Mouse (Mus musculus): ENCODE measurements at regions not wholly inside any gene's neighbourhood (a gene's known extent, or its start where the extent isn't known, plus 50 kb on each side); places are given as distances from the start of the nearest gene placed in this dataset.

GRCm38 (mm10) chr16:74520501-74520900 is 108.9 kb upstream of the Robo2 start:
- Histone ChIP-seq H3K36me3 (no peaks in the 10 kb centered on the region), H3K9me3 (no peaks in the 10 kb centered on the region), H3K4me1 (replicated peaks) (no peaks in the 10 kb centered on the region), H3K27me3 (ENCODE audit: insufficient read depth, poor library complexity, severe bottlenecking) (no peaks in the 10 kb centered on the region), H3K4me3 (no peak overlapping the region), H3K27ac (no peak overlapping the region)
- 81% methylated on average over 4 of the region's 4 CpGs for WGBS
- no peak for DNase-seq (ENCODE audit: low spot score)

DNA sequence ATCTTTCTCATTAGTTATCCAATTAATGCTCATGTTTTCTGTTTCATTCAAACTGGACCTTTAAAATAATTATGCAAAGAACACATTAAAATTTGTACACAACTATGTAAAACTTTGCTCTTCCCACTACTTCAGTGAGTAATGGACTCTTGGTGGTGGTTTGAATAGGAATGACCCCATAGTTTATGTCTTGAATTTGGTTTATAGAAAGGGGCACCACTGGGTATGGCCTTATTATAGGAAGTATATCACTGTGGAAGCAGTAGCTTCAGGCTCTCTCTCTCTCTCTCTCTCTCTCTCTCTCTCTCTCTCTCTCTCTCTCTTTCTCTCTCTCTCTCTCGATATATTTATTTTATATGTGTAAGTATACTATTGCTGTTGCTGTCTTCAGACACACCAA is 106.3 kb upstream of the Robo2 start:
- Histone ChIP-seq H3K4me3 (no peak overlapping the region), H3K4me1 (replicated peaks) (no peaks in the 10 kb centered on the region), H3K27me3 (ENCODE audit: insufficient read depth, poor library complexity, severe bottlenecking) (no peaks in the 10 kb centered on the region), H3K9me3 (no peaks in the 10 kb centered on the region), H3K27ac (no peak overlapping the region), H3K36me3 (no peaks in the 10 kb centered on the region)
- no peak for DNase-seq (ENCODE audit: low spot score)
- WGBS = 96% methylated on average over 1 of the region's 1 CpGs

- 95% methylated on average over 4 of the region's 4 CpGs for WGBS
- no peak for DNase-seq (ENCODE audit: low spot score)
These were observed 105.7 kb upstream of the Robo2 start for GRCm38 (mm10) chr16:74517374-74517773.

DNA sequence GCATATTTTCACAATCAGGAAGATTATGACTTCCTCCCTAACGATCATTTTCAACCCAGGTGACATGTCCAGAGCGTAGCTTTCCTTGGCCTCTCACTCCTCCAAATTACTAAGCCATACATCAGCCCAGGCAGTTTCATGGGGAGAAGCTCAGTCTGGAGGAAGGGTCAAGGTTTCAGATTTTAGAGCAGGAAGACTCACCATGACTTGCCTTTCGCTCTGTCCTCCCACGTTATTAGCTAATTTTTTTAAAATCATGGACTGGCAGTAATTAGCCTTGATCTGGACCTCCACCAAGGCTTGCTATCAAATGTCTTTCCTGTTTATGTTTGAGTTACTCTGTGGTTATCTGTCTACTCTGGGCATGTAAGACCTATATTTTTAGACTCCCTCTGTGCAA is 102.9 kb upstream of the Robo2 start:
- H3K9me3 ChIP-seq = no peaks in the 10 kb centered on the region
- no peaks in the 10 kb centered on the region for H3K27me3 ChIP-seq (ENCODE audit: insufficient read depth, poor library complexity, severe bottlenecking)
- H3K4me3 ChIP-seq = no peak overlapping the region
- no peaks in the 10 kb centered on the region for H3K36me3 ChIP-seq
- no peak overlapping the region for H3K27ac ChIP-seq
- no peaks in the 10 kb centered on the region for H3K4me1 ChIP-seq (replicated peaks)
- DNase-seq (ENCODE audit: low spot score) = no peak
- 76% methylated on average over 4 of the region's 4 CpGs for WGBS

More at GRCm38 (mm10) chr16:74517374-74517773, 105.7 kb upstream of the Robo2 start:
- H3K27ac ChIP-seq = no peak overlapping the region
- H3K4me3 ChIP-seq = no peak overlapping the region
- no peaks in the 10 kb centered on the region for H3K36me3 ChIP-seq
- H3K9me3 ChIP-seq = no peaks in the 10 kb centered on the region
- no peaks in the 10 kb centered on the region for H3K4me1 ChIP-seq (replicated peaks)
- no peaks in the 10 kb centered on the region for H3K27me3 ChIP-seq (ENCODE audit: insufficient read depth, poor library complexity, severe bottlenecking)

- H3K9me3 ChIP-seq = no peaks in the 10 kb centered on the region
- no peaks in the 10 kb centered on the region for H3K36me3 ChIP-seq
- no peak overlapping the region for H3K27ac ChIP-seq
- no peak for DNase-seq (ENCODE audit: low spot score)
- H3K4me1 ChIP-seq (replicated peaks) = no peaks in the 10 kb centered on the region
- no peaks in the 10 kb centered on the region for H3K27me3 ChIP-seq (ENCODE audit: insufficient read depth, poor library complexity, severe bottlenecking)
- no peak overlapping the region for H3K4me3 ChIP-seq
- WGBS = 96% methylated on average over 1 of the region's 1 CpGs
These were observed 98.8 kb upstream of the Robo2 start for GRCm38 (mm10) chr16:74510383-74510782.

GRCm38 (mm10) chr16:74509489-74509888 is 97.9 kb upstream of the Robo2 start:
- H3K27ac ChIP-seq = no peak overlapping the region
- H3K36me3 ChIP-seq = no peaks in the 10 kb centered on the region
- WGBS = 91% methylated on average over 2 of the region's 2 CpGs
- no peak for DNase-seq (ENCODE audit: low spot score)
- H3K27me3 ChIP-seq (ENCODE audit: insufficient read depth, poor library complexity, severe bottlenecking) = no peaks in the 10 kb centered on the region
- no peak overlapping the region for H3K4me3 ChIP-seq
- no peaks in the 10 kb centered on the region for H3K9me3 ChIP-seq
- no peaks in the 10 kb centered on the region for H3K4me1 ChIP-seq (replicated peaks)

DNA sequence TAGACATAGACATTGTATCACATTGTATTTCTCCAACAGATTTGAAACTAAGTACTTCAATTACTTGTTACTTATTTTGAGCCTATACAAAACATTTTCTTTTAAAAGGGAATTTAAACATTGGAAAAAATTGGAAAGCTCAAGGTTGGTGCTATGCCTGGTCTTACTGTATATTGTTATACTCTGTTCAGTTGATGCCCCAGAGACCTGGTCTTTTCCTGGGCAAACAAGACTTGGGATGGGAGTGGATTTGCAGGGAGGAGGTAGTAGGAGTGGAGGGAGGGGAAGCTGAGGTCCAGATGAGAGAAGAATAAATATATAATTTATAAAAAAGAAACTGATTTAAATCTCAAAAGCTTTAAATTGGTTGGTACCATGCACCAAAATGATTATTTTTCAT is 95.1 kb upstream of the Robo2 start:
- Histone ChIP-seq H3K27ac (no peak overlapping the region), H3K36me3 (no peaks in the 10 kb centered on the region), H3K9me3 (no peaks in the 10 kb centered on the region), H3K4me1 (replicated peaks) (no peaks in the 10 kb centered on the region), H3K4me3 (no peak overlapping the region), H3K27me3 (ENCODE audit: insufficient read depth, poor library complexity, severe bottlenecking) (no peaks in the 10 kb centered on the region)
- DNase-seq (ENCODE audit: low spot score) = no peak

GRCm38 (mm10) chr16:74506173-74506709 is 94.6 kb upstream of the Robo2 start:
- H3K27ac ChIP-seq = no peak overlapping the region
- no peak overlapping the region for H3K4me3 ChIP-seq
- no peaks in the 10 kb centered on the region for H3K9me3 ChIP-seq
- H3K4me1 ChIP-seq (replicated peaks) = no peaks in the 10 kb centered on the region
- H3K27me3 ChIP-seq (ENCODE audit: insufficient read depth, poor library complexity, severe bottlenecking) = no peaks in the 10 kb centered on the region
- WGBS = 84% methylated on average over 6 of the region's 6 CpGs
- no peaks in the 10 kb centered on the region for H3K36me3 ChIP-seq
- DNase-seq (ENCODE audit: low spot score) = no peak

DNA sequence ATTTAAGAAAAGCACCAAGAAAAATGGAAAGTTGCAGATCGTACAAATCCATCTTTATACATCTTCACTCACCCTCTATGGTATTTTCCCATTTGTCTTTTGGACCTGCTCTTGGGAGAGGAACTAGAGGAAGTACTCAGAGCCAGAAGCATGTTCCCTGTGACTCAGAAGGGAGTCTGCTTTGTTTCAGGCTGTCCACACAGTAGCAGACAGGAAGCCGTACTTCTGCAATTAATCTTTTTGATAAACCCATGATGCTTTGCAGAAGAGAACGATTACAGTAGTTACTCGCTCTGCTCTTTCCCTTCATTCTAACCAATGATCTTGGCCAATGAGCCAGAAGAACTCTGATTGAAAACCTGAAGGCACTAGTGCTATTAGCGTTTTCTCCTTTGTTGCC is 92.8 kb upstream of the Robo2 start:
- Histone ChIP-seq H3K36me3 (no peaks in the 10 kb centered on the region), H3K9me3 (no peaks in the 10 kb centered on the region), H3K4me3 (no peak overlapping the region), H3K4me1 (replicated peaks) (no peaks in the 10 kb centered on the region), H3K27me3 (ENCODE audit: insufficient read depth, poor library complexity, severe bottlenecking) (no peaks in the 10 kb centered on the region), H3K27ac (no peak overlapping the region)
- WGBS = 92% methylated on average over 5 of the region's 5 CpGs
- no peak for DNase-seq (ENCODE audit: low spot score)

DNA sequence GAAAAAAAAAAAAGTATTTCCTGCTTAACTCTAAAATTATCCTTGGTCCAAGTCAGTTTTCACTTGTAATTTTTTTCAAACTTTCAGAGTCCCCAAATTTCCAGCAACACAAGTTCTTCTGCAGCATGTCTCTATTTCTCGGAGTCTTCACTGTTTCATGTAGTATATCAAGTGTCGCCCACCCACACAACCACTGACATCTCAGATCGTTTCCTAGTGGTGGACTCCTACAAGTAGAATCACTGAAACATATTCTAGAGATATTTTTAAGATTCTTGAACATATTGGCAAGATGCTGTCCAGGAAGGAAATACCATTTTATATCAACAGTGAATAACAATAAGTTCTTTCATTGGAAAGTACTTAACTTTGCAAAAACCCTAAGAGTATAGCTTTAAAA is 89.1 kb upstream of the Robo2 start:
- 82% methylated on average over 3 of the region's 3 CpGs for WGBS
- no peak overlapping the region for H3K4me3 ChIP-seq
- no peaks in the 10 kb centered on the region for H3K27me3 ChIP-seq (ENCODE audit: insufficient read depth, poor library complexity, severe bottlenecking)
- H3K27ac ChIP-seq = no peak overlapping the region
- no peaks in the 10 kb centered on the region for H3K4me1 ChIP-seq (replicated peaks)
- no peak for DNase-seq (ENCODE audit: low spot score)
- no peaks in the 10 kb centered on the region for H3K9me3 ChIP-seq
- H3K36me3 ChIP-seq = no peaks in the 10 kb centered on the region

DNA sequence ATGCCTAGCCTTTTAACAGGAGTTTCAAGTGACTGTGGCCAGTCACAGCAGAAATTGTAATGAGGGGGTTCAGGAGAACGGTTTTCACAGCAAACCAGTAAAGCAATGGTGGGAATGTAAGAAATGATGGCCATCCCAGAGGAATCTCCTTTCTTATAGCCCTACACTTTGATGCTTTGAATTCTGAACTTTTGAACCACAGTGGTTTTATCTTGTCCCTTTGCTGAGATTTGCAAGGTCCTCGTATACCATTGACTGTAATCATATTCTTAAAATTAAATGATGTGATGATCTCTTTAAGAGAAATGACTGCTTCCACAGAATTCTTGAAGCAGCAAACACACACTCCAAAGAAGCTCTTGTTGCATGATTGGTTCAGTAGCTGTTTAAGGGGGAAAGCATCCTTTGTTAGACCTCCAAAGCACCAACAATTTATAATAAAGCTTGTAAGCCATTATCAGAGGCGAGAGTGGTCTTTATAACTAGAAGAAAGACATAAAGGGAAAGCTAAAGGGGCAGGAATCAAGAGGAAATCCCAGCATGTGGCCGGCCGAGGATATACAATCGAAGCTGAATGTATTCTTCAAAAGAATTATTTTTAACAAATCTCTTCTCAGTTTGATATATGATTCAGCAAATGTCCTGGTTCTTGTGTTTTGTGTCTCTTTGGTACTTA is 56.3 kb upstream of the Robo2 start:
- DNase-seq (ENCODE audit: low spot score) = no peak
- no peaks in the 10 kb centered on the region for H3K27me3 ChIP-seq (ENCODE audit: insufficient read depth, poor library complexity, severe bottlenecking)
- H3K36me3 ChIP-seq = no peaks in the 10 kb centered on the region
- H3K27ac ChIP-seq = no peak overlapping the region
- no peak overlapping the region for H3K4me3 ChIP-seq
- peaks cover 5% of the 10 kb centered on the region; the same call in 1 of the 2 replicates for H3K4me1 ChIP-seq (replicated peaks)
- 55% methylated on average over 6 of the region's 6 CpGs for WGBS
- H3K9me3 ChIP-seq = no peaks in the 10 kb centered on the region

DNA sequence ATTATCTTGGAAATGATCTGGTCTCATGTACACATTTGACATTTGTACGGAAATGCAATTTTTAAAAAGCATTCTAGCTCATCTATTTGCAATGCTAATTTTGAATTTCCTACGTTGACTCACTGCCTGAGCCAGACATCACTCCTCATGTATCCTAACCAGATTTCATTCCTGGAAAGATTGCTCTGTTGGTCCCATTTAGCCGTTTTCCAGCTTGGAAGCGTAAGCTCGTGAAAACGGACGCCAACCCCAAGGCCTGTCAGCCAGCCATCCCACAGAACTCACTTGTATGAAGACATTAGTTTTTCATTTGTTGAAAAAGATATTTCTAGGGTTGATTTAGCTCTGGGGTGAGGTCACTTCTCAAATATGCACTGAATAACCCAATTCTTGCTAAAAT is 55.5 kb upstream of the Robo2 start:
- WGBS = 86% methylated on average over 7 of the region's 7 CpGs

DNA sequence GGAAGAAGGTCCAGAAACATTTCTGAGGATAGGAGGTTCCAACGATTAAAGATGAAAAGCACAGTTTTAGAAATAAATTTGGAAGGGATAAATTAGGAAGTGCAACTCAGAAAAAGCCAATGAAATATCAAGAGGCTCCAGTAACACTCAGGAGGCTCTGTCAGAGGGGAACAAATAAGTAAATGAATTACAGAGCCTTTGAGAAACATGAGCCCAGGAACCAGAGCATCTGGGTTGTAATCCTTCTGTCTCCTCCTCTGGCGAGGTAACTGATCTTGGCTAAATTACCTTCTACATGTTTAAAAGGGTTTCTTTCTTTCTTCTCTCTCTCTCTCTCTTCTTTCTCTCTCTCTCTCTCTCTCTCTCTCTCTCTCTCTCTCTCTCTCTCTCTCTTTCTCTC is 53.2 kb upstream of the Robo2 start:
- no peaks in the 10 kb centered on the region for H3K36me3 ChIP-seq
- H3K27me3 ChIP-seq (ENCODE audit: insufficient read depth, poor library complexity, severe bottlenecking) = no peaks in the 10 kb centered on the region
- H3K4me1 ChIP-seq (replicated peaks) = peaks cover 5% of the 10 kb centered on the region; the same call in 1 of the 2 replicates
- H3K27ac ChIP-seq = no peak overlapping the region
- H3K4me3 ChIP-seq = no peak overlapping the region
- no peaks in the 10 kb centered on the region for H3K9me3 ChIP-seq
- 68% methylated on average over 2 of the region's 2 CpGs for WGBS
- no peak for DNase-seq (ENCODE audit: low spot score)

More for the DNA sequence above, 55.5 kb upstream of the Robo2 start:
- Histone ChIP-seq H3K9me3 (no peaks in the 10 kb centered on the region), H3K4me1 (replicated peaks) (peaks cover 5% of the 10 kb centered on the region; the same call in 1 of the 2 replicates), H3K27ac (no peak overlapping the region), H3K27me3 (ENCODE audit: insufficient read depth, poor library complexity, severe bottlenecking) (no peaks in the 10 kb centered on the region), H3K4me3 (no peak overlapping the region), H3K36me3 (no peaks in the 10 kb centered on the region)
- no peak for DNase-seq (ENCODE audit: low spot score)

- H3K4me1 ChIP-seq (replicated peaks) = peaks cover 5% of the 10 kb centered on the region; the same call in 1 of the 2 replicates
- no peak for DNase-seq (ENCODE audit: low spot score)
- H3K27me3 ChIP-seq (ENCODE audit: insufficient read depth, poor library complexity, severe bottlenecking) = no peaks in the 10 kb centered on the region
- WGBS = 63% methylated on average over 6 of the region's 6 CpGs
- H3K4me3 ChIP-seq = no peak overlapping the region
- H3K36me3 ChIP-seq = no peaks in the 10 kb centered on the region
- no peaks in the 10 kb centered on the region for H3K9me3 ChIP-seq
- no peak overlapping the region for H3K27ac ChIP-seq
These were observed 52.7 kb upstream of the Robo2 start for GRCm38 (mm10) chr16:74464290-74464689.

All from hindbrain, embryonic 10.5 days (tissue).